Mouse (Mus musculus): ENCODE data around the gene U2af1l4.

Gene U2af1l4

DNA sequence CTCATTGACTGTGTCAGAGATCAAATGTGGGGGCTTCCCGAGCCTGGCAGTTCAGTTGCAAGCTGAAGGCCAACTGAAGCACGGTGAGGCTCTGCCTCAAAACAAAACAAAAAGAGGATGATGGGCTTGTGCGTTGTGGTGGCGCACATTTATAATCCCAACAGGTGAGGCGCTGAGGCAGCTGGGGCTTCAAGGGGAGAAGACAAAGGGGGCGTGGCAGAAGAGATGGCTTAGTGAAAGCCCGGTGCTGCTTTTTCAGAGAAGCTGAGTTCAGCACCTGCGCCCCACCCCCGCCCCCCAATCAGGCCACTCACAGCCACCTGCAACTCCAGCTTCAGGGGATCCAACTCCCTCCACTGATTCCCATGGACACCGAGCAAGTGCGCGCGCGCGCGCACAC lies 45.4 kb downstream of the U2af1l4 start:
- DNase-seq (ENCODE audit: low read depth, low spot score), result no peak

DNA sequence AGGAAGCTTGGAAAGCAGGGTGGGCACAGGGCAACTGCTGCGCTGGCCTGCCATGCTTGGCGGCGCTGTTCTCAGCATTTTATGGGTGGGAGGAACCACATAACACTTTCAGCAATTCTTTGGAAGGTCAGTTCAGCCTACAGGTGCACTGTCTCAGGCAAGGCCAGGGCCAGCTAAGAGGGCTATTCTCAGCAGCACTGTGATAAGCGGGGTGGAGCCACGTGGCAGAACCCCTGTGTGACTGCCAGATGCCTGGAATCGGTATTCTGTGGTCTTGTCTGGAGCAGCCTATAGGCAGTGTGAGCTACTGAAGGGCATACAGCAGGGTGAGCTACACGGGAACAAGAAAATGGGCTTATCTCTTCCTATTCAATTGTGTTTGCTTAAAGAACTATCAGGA lies 46.9 kb downstream of the U2af1l4 start:
- no peak for DNase-seq (ENCODE audit: low read depth, low spot score)

DNA sequence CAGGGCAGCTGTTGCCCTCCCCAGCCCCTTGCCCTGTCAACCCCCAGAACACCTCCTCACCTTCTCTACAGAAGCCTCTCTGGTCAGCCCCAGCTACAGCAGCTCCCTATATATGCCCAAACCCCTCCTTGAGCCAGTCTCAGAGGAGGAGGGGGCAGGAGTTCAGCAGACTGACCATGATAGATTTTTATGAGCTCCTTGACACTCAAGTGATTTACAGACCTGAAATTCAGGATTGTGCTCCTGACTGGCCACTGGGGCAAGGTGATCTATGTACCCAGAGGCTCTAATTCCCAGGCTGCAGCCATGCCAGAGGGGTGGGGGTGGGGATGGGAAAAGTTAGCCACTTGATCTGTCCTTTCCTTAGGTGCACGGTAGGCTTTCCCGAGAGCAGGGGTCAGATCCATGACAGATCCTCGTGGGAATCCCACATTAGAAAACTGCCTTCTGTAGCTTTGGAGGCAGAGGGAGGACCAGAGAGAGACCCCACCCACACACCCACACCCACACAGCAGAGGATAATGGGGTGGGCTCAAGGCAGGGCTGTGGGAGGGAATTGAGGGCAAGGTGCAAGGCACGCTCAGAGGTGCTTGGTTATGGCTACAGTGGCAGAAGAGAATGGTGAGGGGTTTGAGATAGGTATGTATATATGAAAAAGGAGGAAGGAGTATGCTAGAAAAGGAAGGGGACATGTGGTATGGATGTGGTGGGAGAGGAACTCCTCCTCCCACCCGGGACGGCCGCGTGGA lies 49.7 kb downstream of the U2af1l4 start, which contains the start of gene Upk1a:
Gene Upk1a, minus strand, starts transcription at position 194 of the 749 bp plus-strand sequence.
- no peak for DNase-seq (ENCODE audit: low read depth, low spot score)

DNA sequence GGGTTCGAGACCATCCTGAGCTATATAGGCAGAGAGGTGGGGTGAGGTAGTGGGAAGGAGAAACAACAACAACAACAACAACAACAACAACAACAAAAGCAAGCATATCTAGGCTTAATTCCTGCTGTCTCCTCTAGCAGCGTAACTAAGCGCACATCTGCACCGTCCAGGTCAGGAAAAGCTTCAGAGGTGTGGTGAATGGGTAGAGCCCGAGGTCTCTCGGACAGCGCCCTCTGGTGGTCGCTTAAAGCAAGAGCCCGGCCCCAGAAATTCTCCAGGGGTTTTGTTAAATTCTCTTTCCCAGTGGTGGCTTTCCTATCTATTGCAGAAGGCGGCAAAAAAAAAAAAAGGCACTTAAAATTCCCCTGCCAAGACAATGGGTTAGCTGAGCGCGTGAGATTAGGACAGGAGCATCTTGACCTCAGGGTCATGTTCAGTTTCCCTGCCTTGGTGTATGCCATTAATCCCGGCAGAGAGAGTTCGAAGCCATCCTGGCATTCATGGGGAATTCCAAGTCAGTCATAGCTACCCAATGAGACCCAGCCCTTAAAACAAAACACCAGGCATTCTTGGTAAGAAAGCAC lies 50.5 kb downstream of the U2af1l4 start:
- DNase-seq (ENCODE audit: low read depth, low spot score), result no peak

DNA sequence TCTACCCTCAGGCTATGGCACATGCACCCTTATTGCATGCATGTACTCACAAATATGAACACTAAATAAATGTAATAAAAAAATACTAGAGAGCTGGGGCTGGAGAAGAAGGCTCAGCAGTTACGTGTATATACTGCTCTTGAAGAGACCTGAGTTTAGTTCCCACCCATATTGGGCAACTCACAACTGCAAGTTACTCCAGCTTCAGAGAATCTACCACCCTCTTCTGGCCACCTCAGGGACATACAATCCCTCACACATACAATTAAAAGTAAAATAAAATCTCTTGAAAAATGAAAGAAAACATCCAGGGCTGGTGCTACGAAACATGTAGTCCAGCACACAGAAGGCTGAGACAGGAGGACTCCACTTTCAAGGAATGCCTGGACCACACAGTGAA lies 51.4 kb downstream of the U2af1l4 start:
- no peak for DNase-seq (ENCODE audit: low read depth, low spot score)
